Mouse (Mus musculus) small intestine, adult 2 months (tissue): ENCODE results near the gene Atl1.

Experiments
- CTCF ChIP-seq: fragments of 200-500 bp; IDR thresholded peaks from 2 replicates; pipeline ENCODE4 v1.5.1; 2012; ENCODE audit warnings: low read depth, mild to moderate bottlenecking, control low read depth, inconsistent platforms, low read length, moderate library complexity, mixed read lengths; ENCODE audit not compliant: insufficient replicate concordance, insufficient read length; ENCODE audit errors: extremely low read depth
- POLR2A ChIP-seq: fragments of 200-500 bp; IDR thresholded peaks from 2 replicates; pipeline ENCODE4 v1.6.1; 2012; ENCODE audit warnings: low read depth, mild to moderate bottlenecking, control low read depth, inconsistent platforms, low read length, moderate library complexity

DNA sequence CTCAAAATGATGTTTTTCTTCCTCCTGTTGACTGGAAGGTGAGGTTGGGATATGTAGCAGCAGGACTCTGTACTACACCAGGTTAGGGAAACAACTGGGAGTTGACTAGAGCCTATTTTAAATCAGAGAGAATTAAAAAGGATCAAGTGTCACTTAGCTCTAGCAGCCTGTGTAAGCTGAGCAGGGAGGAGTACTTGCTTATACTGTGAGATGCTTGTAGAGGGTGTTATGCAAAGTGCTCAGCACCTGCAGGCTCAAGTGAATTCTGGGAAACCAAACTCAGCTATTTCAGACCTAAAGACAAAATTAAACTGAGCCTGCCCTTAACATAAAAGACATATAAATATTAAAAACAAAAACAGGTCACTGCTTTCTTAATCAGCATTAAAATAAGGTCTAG is 81.3 kb downstream of the Atl1 start:
- TF ChIP-seq CTCF (no peak), POLR2A (no peak)
